Mouse (Mus musculus): Measurements from ENCODE around the gene Dhrs7b. TPM values are rescaled to one million over a fixed set of nuclear protein-coding genes. Genes with fewer than 3 reads are reported as not detected.

Gene Dhrs7b
- total and polyA plus RNA-seq, 3 experiments: 3.2 to 21.9 (median 15.7) TPM

- Histone ChIP-seq H3K27me3 (ENCODE audit: insufficient read depth, low read length) (no peaks in the 10 kb centered on the region), H3K4me1 (ENCODE audit: insufficient read depth, low read depth, low read length) (peaks cover 25% of the 10 kb centered on the region), H3K36me3 (replicated peaks) (peaks cover 68% of the 10 kb centered on the region), H3K9me3 (replicated peaks) (no peaks in the 10 kb centered on the region), H3K4me3 (ENCODE audit: low read depth, low read length) (no peak overlapping the region)
- ATAC-seq (ENCODE audit: extremely low read depth, insufficient number of reproducible peaks, low FRiP score, poor library complexity, severe bottlenecking) (no peak), DNase-seq (ENCODE audit: low spot score) (no peak)
- TF ChIP-seq TAL1 (conservative IDR thresholded peaks at IDR 0.05; ENCODE audit: low read depth, low read length) (no peak), GATA1 (IDR thresholded peaks at IDR 0.05; ENCODE audit: borderline replicate concordance, low read length) (no peak), CTCF (IDR thresholded peaks at IDR 0.05; ENCODE audit: low read depth, low read length) (no peak), GATA2 (IDR thresholded peaks at IDR 0.05; ENCODE audit: borderline replicate concordance, low read depth, low read length) (no peak), POLR2AphosphoS5 (IDR thresholded peaks at IDR 0.05; ENCODE audit: insufficient replicate concordance, low read depth, low read length) (no peak)
Measured at GRCm38 (mm10) chr11:60836897-60837296, 6.5 kb downstream of the Dhrs7b start.

GRCm38 (mm10) chr11:60837644-60838406 lies 7.4 kb downstream of the Dhrs7b start:
- DNase-seq (ENCODE audit: low spot score): no peak
- no peaks in the 10 kb centered on the region for H3K27me3 ChIP-seq (ENCODE audit: insufficient read depth, low read length)
- TF ChIP-seq TAL1 (conservative IDR thresholded peaks at IDR 0.05; ENCODE audit: low read depth, low read length) (no peak), GATA2 (IDR thresholded peaks at IDR 0.05; ENCODE audit: borderline replicate concordance, low read depth, low read length) (no peak), CTCF (IDR thresholded peaks at IDR 0.05; ENCODE audit: low read depth, low read length) (no peak), GATA1 (IDR thresholded peaks at IDR 0.05; ENCODE audit: borderline replicate concordance, low read length) (no peak), POLR2AphosphoS5 (IDR thresholded peaks at IDR 0.05; ENCODE audit: insufficient replicate concordance, low read depth, low read length) (no peak)
- peaks cover 17% of the 10 kb centered on the region for H3K4me1 ChIP-seq (ENCODE audit: insufficient read depth, low read depth, low read length)
- peaks cover 70% of the 10 kb centered on the region for H3K36me3 ChIP-seq (replicated peaks)
- no peaks in the 10 kb centered on the region for H3K9me3 ChIP-seq (replicated peaks)
- ATAC-seq (ENCODE audit: extremely low read depth, insufficient number of reproducible peaks, low FRiP score, poor library complexity, severe bottlenecking): no peak
- H3K4me3 ChIP-seq (ENCODE audit: low read depth, low read length): no peak overlapping the region

DNA sequence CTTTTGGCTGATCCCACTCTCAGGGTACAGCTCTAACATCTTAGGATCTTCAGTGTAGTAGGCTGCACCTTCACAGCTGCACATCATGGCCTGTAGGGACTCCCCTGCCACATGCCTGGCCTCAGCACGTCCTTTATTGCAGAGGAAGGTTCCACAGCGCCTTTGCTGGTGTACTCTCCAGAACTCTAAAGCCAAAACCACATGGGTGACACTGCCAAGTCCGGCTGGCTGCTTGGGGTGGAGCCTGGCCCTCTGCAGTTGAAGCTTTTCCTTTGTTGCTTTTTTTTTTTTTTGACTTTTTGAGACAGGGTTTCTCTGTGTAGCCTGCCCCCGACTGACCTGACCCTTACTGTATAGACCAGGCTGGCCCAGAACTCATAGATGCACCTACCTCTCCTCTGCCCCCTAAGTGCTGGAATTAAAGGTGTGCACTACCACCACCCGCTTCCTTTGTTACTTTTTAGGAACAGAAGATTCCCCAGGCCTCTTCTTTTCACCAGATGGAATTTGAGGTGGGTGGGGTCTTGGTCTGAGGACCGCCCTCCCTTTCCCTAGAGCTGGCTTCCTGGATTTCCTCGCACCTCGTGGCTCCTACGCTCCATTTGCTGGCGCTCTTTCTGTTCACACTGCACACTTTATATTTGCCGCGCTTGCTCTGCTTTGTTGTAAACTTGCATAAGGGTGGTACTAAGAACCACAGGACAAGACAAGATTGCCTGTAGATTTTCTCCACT lies 11.2 kb downstream of the Dhrs7b start:
- ATAC-seq (ENCODE audit: extremely low read depth, insufficient number of reproducible peaks, low FRiP score, poor library complexity, severe bottlenecking) (no peak), DNase-seq (ENCODE audit: low spot score) (no peak)
- TF ChIP-seq GATA2 (IDR thresholded peaks at IDR 0.05; ENCODE audit: borderline replicate concordance, low read depth, low read length) (no peak), GATA1 (IDR thresholded peaks at IDR 0.05; ENCODE audit: borderline replicate concordance, low read length) (no peak), POLR2AphosphoS5 (IDR thresholded peaks at IDR 0.05; ENCODE audit: insufficient replicate concordance, low read depth, low read length) (no peak), CTCF (IDR thresholded peaks at IDR 0.05; ENCODE audit: low read depth, low read length) (no peak)

DNA sequence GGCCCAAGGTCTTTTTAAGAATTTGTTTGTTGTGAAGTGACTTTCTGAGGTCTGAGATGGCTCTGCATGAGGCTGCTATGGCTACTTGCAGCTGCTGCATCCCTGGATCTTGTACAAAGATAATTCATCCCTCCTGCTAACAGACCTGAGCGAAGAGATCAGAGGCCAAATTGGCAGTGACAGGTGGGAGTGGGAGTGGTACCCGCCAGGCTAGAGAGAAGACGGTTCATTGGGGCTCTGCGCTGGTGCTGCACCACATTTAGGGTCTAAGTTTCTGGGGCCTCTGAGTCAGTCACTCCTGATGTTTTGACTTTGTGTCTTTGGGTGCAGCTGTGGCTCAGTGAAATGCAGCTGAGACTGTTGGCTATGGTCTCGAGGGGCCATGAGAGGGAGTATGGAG lies 13.0 kb downstream of the Dhrs7b start:
- TF ChIP-seq GATA1 (IDR thresholded peaks at IDR 0.05; ENCODE audit: borderline replicate concordance, low read length): no peak
- no peak for TF ChIP-seq POLR2AphosphoS5 (IDR thresholded peaks at IDR 0.05; ENCODE audit: insufficient replicate concordance, low read depth, low read length)
- TF ChIP-seq TAL1 (conservative IDR thresholded peaks at IDR 0.05; ENCODE audit: low read depth, low read length): no peak
- TF ChIP-seq GATA2 (IDR thresholded peaks at IDR 0.05; ENCODE audit: borderline replicate concordance, low read depth, low read length): no peak
- TF ChIP-seq CTCF (IDR thresholded peaks at IDR 0.05; ENCODE audit: low read depth, low read length): no peak
- DNase-seq (ENCODE audit: low spot score) (no peak), ATAC-seq (ENCODE audit: extremely low read depth, insufficient number of reproducible peaks, low FRiP score, poor library complexity, severe bottlenecking) (no peak)
- peaks cover 88% of the 10 kb centered on the region for H3K36me3 ChIP-seq (replicated peaks)
- peaks cover 12% of the 10 kb centered on the region for H3K4me1 ChIP-seq (ENCODE audit: insufficient read depth, low read depth, low read length)
- H3K4me3 ChIP-seq (ENCODE audit: low read depth, low read length): no peak overlapping the region
- no peaks in the 10 kb centered on the region for H3K9me3 ChIP-seq (replicated peaks)
- no peaks in the 10 kb centered on the region for H3K27me3 ChIP-seq (ENCODE audit: insufficient read depth, low read length)

More for the DNA sequence above, 11.2 kb downstream of the Dhrs7b start:
- Histone ChIP-seq H3K27me3 (ENCODE audit: insufficient read depth, low read length) (no peaks in the 10 kb centered on the region), H3K4me1 (ENCODE audit: insufficient read depth, low read depth, low read length) (peaks cover 17% of the 10 kb centered on the region), H3K9me3 (replicated peaks) (no peaks in the 10 kb centered on the region), H3K4me3 (ENCODE audit: low read depth, low read length) (no peak overlapping the region), H3K36me3 (replicated peaks) (peaks cover 89% of the 10 kb centered on the region)

GRCm38 (mm10) chr11:60845415-60845814 lies 15.0 kb downstream of the Dhrs7b start:
- H3K4me1 ChIP-seq (ENCODE audit: insufficient read depth, low read depth, low read length): peaks cover 9% of the 10 kb centered on the region; the same call in 1 of the 2 replicates
- H3K4me3 ChIP-seq (ENCODE audit: low read depth, low read length): no peak overlapping the region
- H3K27me3 ChIP-seq (ENCODE audit: insufficient read depth, low read length): no peaks in the 10 kb centered on the region
- H3K36me3 ChIP-seq (replicated peaks): peaks cover 92% of the 10 kb centered on the region
- DNase-seq (ENCODE audit: low spot score) (no peak), ATAC-seq (ENCODE audit: extremely low read depth, insufficient number of reproducible peaks, low FRiP score, poor library complexity, severe bottlenecking) (no peak)
- no peaks in the 10 kb centered on the region for H3K9me3 ChIP-seq (replicated peaks)
- TF ChIP-seq TAL1 (conservative IDR thresholded peaks at IDR 0.05; ENCODE audit: low read depth, low read length) (no peak), POLR2AphosphoS5 (IDR thresholded peaks at IDR 0.05; ENCODE audit: insufficient replicate concordance, low read depth, low read length) (no peak), GATA1 (IDR thresholded peaks at IDR 0.05; ENCODE audit: borderline replicate concordance, low read length) (no peak), CTCF (IDR thresholded peaks at IDR 0.05; ENCODE audit: low read depth, low read length) (no peak), GATA2 (IDR thresholded peaks at IDR 0.05; ENCODE audit: borderline replicate concordance, low read depth, low read length) (no peak)

GRCm38 (mm10) chr11:60856587-60856986 lies 26.2 kb downstream of the Dhrs7b start:
- DNase-seq (ENCODE audit: low spot score) (no peak), ATAC-seq (ENCODE audit: extremely low read depth, insufficient number of reproducible peaks, low FRiP score, poor library complexity, severe bottlenecking) (no peak)
- no peaks in the 10 kb centered on the region for H3K27me3 ChIP-seq (ENCODE audit: insufficient read depth, low read length)
- H3K36me3 ChIP-seq (replicated peaks): peaks cover 93% of the 10 kb centered on the region
- H3K4me1 ChIP-seq (ENCODE audit: insufficient read depth, low read depth, low read length): peaks cover 13% of the 10 kb centered on the region
- no peaks in the 10 kb centered on the region for H3K9me3 ChIP-seq (replicated peaks)
- TF ChIP-seq GATA2 (IDR thresholded peaks at IDR 0.05; ENCODE audit: borderline replicate concordance, low read depth, low read length) (no peak), CTCF (IDR thresholded peaks at IDR 0.05; ENCODE audit: low read depth, low read length) (no peak), POLR2AphosphoS5 (IDR thresholded peaks at IDR 0.05; ENCODE audit: insufficient replicate concordance, low read depth, low read length) (no peak), GATA1 (IDR thresholded peaks at IDR 0.05; ENCODE audit: borderline replicate concordance, low read length) (no peak), TAL1 (conservative IDR thresholded peaks at IDR 0.05; ENCODE audit: low read depth, low read length) (no peak)
- no peak overlapping the region for H3K4me3 ChIP-seq (ENCODE audit: low read depth, low read length)
